Mouse (Mus musculus) B cell, adult 67 days (primary cell): ENCODE results near the gene Frmpd1. TPM values are rescaled to one million over a fixed set of nuclear protein-coding genes. Genes with fewer than 3 reads are reported as not detected.

Experiments used
- total RNA-seq, 2 experiments: library from RNA; stranded (reverse); gene quantifications; 4 replicates each; pipeline ENCODE4 v1.2.4; 2023

Frmpd1 gene
- total RNA-seq: not detected

DNA sequence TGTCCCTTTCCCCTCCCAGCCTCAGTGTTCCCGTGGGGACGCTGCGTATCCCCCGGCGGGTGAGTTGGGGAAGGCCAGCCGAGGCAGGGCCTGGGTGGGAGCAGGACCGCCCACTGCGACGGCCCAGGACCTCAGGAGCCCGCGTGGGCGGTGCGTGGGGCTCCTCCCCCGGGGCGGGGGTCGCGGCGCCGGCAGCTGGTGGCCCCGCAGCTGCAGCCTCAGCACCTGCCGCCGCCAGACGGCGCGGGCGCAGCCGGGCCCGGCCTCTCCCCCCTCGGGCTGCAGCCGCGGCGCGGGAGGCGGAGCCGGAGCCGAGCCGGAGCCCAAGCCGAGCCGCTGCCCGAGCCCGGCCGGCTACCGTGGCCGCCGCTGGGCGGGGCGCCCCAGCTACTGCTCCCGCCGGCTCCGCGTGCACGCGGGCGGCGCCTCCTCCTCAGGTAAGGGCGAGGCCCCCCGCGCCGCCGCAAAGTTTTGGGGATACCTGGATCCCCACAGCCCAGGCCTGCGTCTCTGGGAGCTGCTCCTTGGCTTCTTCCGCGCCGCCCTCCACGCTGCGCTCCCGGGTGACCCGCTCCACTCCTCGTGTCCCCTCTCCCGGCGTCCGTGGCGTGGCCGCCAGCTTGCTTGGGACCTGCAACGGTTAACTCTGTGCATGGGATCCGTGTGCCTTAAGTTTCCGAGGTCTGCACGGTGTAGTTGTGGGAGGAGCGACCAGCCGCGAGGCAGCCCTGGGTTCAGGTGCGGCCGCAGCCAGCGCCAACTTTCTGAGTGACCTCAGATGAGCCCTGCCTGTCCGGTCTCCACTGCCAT, at the start of gene Frmpd1:
Gene Frmpd1, plus strand, starts transcription at position 355 of the 810 bp plus-strand sequence.

DNA sequence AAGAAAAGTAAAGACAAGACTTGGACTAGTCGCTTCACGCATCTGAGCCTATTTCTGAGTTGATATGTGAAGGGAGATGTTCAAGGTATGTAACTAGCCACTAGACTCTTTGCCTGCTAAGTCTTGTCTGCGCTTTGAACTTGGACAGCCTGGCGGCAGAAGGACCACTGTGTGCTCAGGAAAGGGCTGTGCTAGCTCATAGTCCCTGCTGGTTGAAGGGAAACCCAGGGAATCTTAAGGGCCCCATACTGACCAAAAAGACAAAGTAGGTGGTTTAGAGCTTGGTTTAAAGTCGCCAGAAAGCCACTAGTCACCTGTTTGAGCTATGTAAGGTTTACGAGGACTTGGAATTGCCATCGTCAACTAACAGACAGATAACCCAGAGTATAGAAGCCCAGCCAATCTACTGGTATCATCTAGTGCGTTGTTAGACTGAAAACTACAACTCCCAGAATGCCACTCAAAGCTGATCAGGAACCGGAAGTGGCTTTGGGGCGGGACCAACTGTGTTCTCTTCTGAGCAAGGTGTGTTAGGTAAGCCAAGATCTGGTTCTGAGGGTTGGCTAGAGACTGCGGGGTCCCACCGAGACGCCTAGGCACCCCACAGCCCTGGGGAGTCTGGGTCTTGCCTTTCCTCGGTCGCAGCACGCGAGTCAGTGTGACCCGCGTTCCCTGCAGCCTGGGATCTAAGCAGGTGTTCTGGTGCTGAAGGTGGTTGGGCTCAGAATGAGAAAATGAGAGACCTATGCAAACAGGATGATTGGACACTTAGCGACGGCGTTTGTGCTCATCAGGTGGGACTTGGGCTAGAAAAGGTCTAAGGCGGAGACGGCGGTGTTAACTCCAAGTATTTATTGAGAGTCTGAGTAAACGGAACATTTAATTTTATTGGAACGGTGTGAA, 112.2 kb downstream of the Frmpd1 start, which contains the start of gene Trmt10b:
Gene Trmt10b, plus strand, starts transcription at position 466 of the 903 bp plus-strand sequence.

Other genes starting within 250 kb of the Frmpd1 start
- 10 to 100 TPM; 21.4 to 27.3 TPM for gene Grhpr, start 203.5 kb upstream of the Frmpd1 start, total RNA-seq
- 10 to 100 TPM; 19.8 to 22.1 TPM for gene Zbtb5, start 172.5 kb upstream of the Frmpd1 start, total RNA-seq
- gene Polr1e, start 166.3 kb upstream of the Frmpd1 start, total RNA-seq: 10 to 100 TPM; 28.3 to 31.0 TPM
- gene Fbxo10, start 100.3 kb upstream of the Frmpd1 start, total RNA-seq: 1 to 10 TPM; 2.0 to 2.4 TPM
- 10 to 100 TPM; 38.7 to 50.1 TPM for gene Tomm5, start 76.8 kb upstream of the Frmpd1 start, total RNA-seq
- 1 to 10 TPM; 7.7 to 8.5 TPM for gene Trmt10b, start 112.3 kb downstream of the Frmpd1 start, total RNA-seq
- 10 to 100 TPM; 20.8 to 23.4 TPM for gene Dcaf10, start 157.2 kb downstream of the Frmpd1 start, total RNA-seq
- gene Exosc3, start 157.9 kb downstream of the Frmpd1 start, total RNA-seq: 10 to 100 TPM; 40.0 to 48.8 TPM
- 10 to 100 TPM; 57.3 to 78.2 TPM for gene Slc25a51, start 223.9 kb downstream of the Frmpd1 start, total RNA-seq